Mouse (Mus musculus) CH12.LX (cell line): Measurements from ENCODE around the gene Tbx21.

Source experiments
- CTCF ChIP-seq, 2 experiments: IDR thresholded peaks in 1 of 2; conservative IDR thresholded peaks in 1 of 2; 2 replicates each; pipeline ENCODE4 v1.5.1; 2011 to 2012; ENCODE audit warnings: low read depth in 2 of 2, low read length in 2 of 2, improper control_type of control experiment in 1 of 2, inconsistent platforms in 1 of 2, mild to moderate bottlenecking in 1 of 2, moderate library complexity in 1 of 2
- ELF1 ChIP-seq: IDR thresholded peaks from 2 replicates; pipeline ENCODE4 v1.6.1; 2014; ENCODE audit warnings: low read depth, mild to moderate bottlenecking, inconsistent platforms, low read length, improper control_type of control experiment
- EP300 ChIP-seq: IDR thresholded peaks from 2 replicates; pipeline ENCODE4 v1.6.1; 2011; ENCODE audit warnings: low read length, improper control_type of control experiment
- HCFC1 ChIP-seq: IDR thresholded peaks from 2 replicates; pipeline ENCODE4 v1.6.1; 2012; ENCODE audit warnings: low read depth, mild to moderate bottlenecking, inconsistent platforms, low read length, improper control_type of control experiment
- KAT2A ChIP-seq: IDR thresholded peaks from 2 replicates; pipeline ENCODE4 v1.6.1; 2012; ENCODE audit warnings: low read length, improper control_type of control experiment, inconsistent platforms; ENCODE audit not compliant: insufficient replicate concordance
- MAX ChIP-seq: IDR thresholded peaks from 2 replicates; pipeline ENCODE4 v1.6.1; 2011; ENCODE audit warnings: low read length, improper control_type of control experiment
- MEF2A ChIP-seq: IDR thresholded peaks from 2 replicates; pipeline ENCODE4 v1.6.1; 2014; ENCODE audit warnings: low read depth, mild to moderate bottlenecking, inconsistent platforms, low read length, improper control_type of control experiment, borderline replicate concordance
- POLR2A ChIP-seq: IDR thresholded peaks from 2 replicates; pipeline ENCODE4 v1.6.1; 2011; ENCODE audit warnings: low read depth, mild to moderate bottlenecking, improper control_type of control experiment, low read length
- POLR2AphosphoS2 ChIP-seq: IDR thresholded peaks from 2 replicates; pipeline ENCODE4 v1.6.1; 2011; ENCODE audit warnings: low read depth, low read length, improper control_type of control experiment
- RCOR1 ChIP-seq: conservative IDR thresholded peaks from 2 replicates; pipeline ENCODE4 v1.6.1; 2012; ENCODE audit warnings: low read depth, mild to moderate bottlenecking, inconsistent platforms, low read length, improper control_type of control experiment
- TBP ChIP-seq: conservative IDR thresholded peaks from 2 replicates; pipeline ENCODE4 v1.6.1; 2011; ENCODE audit warnings: low read depth, low read length, improper control_type of control experiment
- TCF12 ChIP-seq: IDR thresholded peaks from 2 replicates; pipeline ENCODE4 v1.6.1; 2014; ENCODE audit warnings: low read depth, mild to moderate bottlenecking, inconsistent platforms, low read length, improper control_type of control experiment
- ZC3H11A ChIP-seq: IDR thresholded peaks from 2 replicates; pipeline ENCODE4 v1.6.1; 2012; ENCODE audit warnings: low read depth, mild to moderate bottlenecking, inconsistent platforms, low read length, improper control_type of control experiment
- ZMIZ1 ChIP-seq: IDR thresholded peaks from 2 replicates; pipeline ENCODE4 v1.6.1; 2012; ENCODE audit warnings: low read depth, mild to moderate bottlenecking, inconsistent platforms, low read length, improper control_type of control experiment

DNA sequence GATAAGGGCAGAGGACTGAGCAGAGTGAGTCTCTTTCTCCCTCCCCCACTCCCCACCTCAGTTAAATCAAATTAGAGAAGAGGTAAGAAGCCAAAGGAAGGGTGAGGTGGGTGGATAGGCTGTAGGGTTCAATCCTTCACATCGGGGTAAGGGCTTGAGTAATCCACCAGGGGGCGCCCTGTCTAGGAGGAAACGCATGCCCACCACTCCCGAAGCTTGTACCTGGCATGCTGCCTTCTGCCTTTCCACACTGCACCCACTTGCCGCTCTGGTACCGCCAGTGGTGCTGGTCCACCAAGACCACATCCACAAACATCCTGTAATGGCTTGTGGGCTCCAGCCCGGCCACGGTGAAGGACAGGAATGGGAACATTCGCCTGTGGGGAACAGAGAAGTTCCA is 13.4 kb downstream of the Tbx21 start:
- peak; percentile 86 to 98 for TF ChIP-seq CTCF (conservative IDR thresholded peaks at IDR 0.05 in 1 of 2, IDR thresholded peaks at IDR 0.05 in 1 of 2; ENCODE audit: low read depth in 2 of 2, low read length in 2 of 2)
- 0 out of 2 replicates have a peak, but pooled peaks have one; percentile 19 for TF ChIP-seq ELF1
- peak; percentile 90 for TF ChIP-seq MAX
- TF ChIP-seq POLR2A: no peak
- no peak for TF ChIP-seq POLR2AphosphoS2
- TF ChIP-seq TBP: no peak
- TF ChIP-seq ZC3H11A: peak; percentile 95
- TF ChIP-seq HCFC1: 0 out of 2 replicates have a peak, but pooled peaks have one; percentile 23
- 0 out of 2 replicates have a peak, but pooled peaks have one; percentile 8 for TF ChIP-seq EP300
- 0 out of 2 replicates have a peak, but pooled peaks have one; percentile 52 for TF ChIP-seq RCOR1
- TF ChIP-seq ZMIZ1: no peak
- 0 out of 2 replicates have a peak, but pooled peaks have one; percentile 26 for TF ChIP-seq TCF12
- TF ChIP-seq KAT2A: no peak
- 0 out of 2 replicates have a peak, but pooled peaks have one; percentile 53 for TF ChIP-seq MEF2A
